Mouse (Mus musculus) hindbrain, embryonic 16.5 days (tissue): ENCODE measurements around the gene Kit. TPM values are rescaled to one million over a fixed set of nuclear protein-coding genes. Genes with fewer than 3 reads are reported as not detected.
A peak's percentile ranks its signal among the peaks of the same experiment; 100 is the strongest.

ENCODE experiments used
- ATAC-seq: fragments of 200-750 bp; cut with Nextera tagmentation; 2 replicates; pipeline ENCODE4 v1.8.0; 2017; ENCODE audit warnings: moderate TSS enrichment, moderate library complexity
- H3K27ac ChIP-seq: fragments of 300-500 bp; sonication (generic); 2 replicates; pipeline ENCODE4 v1.5.1; 2014; ENCODE audit warnings: low read depth, mild to moderate bottlenecking, control low read depth, low read length, moderate library complexity
- H3K27me3 ChIP-seq: fragments of 300-500 bp; sonication (generic); replicated peaks from 2 replicates; pipeline ENCODE4 v1.6.1; 2014; ENCODE audit warnings: low read length; ENCODE audit not compliant: control insufficient read depth, insufficient read depth
- H3K36me3 ChIP-seq: fragments of 300-500 bp; sonication (generic); 2 replicates; pipeline ENCODE4 v1.6.1; 2014; ENCODE audit warnings: mild to moderate bottlenecking, low read length, moderate library complexity, mixed read lengths; ENCODE audit not compliant: control insufficient read depth, insufficient read depth
- H3K4me1 ChIP-seq: fragments of 300-500 bp; sonication (generic); 2 replicates; pipeline ENCODE4 v1.6.1; 2014; ENCODE audit warnings: low read depth, low read length; ENCODE audit not compliant: control insufficient read depth, insufficient read depth
- H3K4me2 ChIP-seq: fragments of 300-500 bp; sonication (generic); 2 replicates; pipeline ENCODE4 v1.6.1; 2014; ENCODE audit warnings: mild to moderate bottlenecking, low read length, control low read depth, moderate library complexity
- H3K4me3 ChIP-seq: fragments of 300-500 bp; sonication (generic); 2 replicates; pipeline ENCODE4 v1.5.1; 2014; ENCODE audit warnings: mild to moderate bottlenecking, low read length, control low read depth, moderate library complexity
- H3K9ac ChIP-seq: fragments of 300-500 bp; sonication (generic); 2 replicates; pipeline ENCODE4 v1.6.1; 2014; ENCODE audit warnings: low read depth, mild to moderate bottlenecking, control low read depth, low read length, moderate library complexity
- H3K9me3 ChIP-seq: fragments of 300-500 bp; sonication (generic); 2 replicates; pipeline ENCODE4 v1.6.1; 2014; ENCODE audit warnings: mild to moderate bottlenecking, low read length, moderate library complexity; ENCODE audit not compliant: control insufficient read depth
- WGBS: fragments of 180-500 bp; shearing (Covaris S2); extraction: QIAGEN DNeasy Blood & Tissue Kit; methylation state at CpG from one replicate; pipeline ENCODE4 v1.1.7; 2014; 5-methylcytosine and 5-hydroxymethylcytosine counted together
- polyA plus RNA-seq: library from polyadenylated mRNA; unstranded; fragments of >200 nt; fragmentation: Nextera tagmentation; extraction: Ambion mirVana; gene quantifications from 2 replicates; pipeline ENCODE4 v1.2.1, GENCODE M21; 2015

Gene Kit
- polyA plus RNA-seq, 1 experiment from 2014 or later = 52.2 TPM

- 83% methylated on average over 11 of the region's 11 CpGs for WGBS
Measured at GRCm38 (mm10) chr5:75623007-75623406, 48.3 kb downstream of the Kit start.

GRCm38 (mm10) chr5:75623520-75623919, 48.8 kb downstream of the Kit start:
- no peak for ATAC-seq
- H3K27me3 ChIP-seq = no peaks in the 10 kb centered on the region
- no peaks in the 10 kb centered on the region for H3K9me3 ChIP-seq
- H3K4me2 ChIP-seq = no peak overlapping the region
- 88% methylated on average over 1 of the region's 1 CpGs for WGBS
- H3K9ac ChIP-seq = no peak overlapping the region
- no peak overlapping the region for H3K4me3 ChIP-seq
- no peak overlapping the region for H3K27ac ChIP-seq
- H3K4me1 ChIP-seq = no peaks in the 10 kb centered on the region
- H3K36me3 ChIP-seq = peaks cover 14% of the 10 kb centered on the region

More at GRCm38 (mm10) chr5:75623007-75623406, 48.3 kb downstream of the Kit start:
- Histone ChIP-seq H3K9ac (no peak overlapping the region), H3K27ac (no peak overlapping the region), H3K36me3 (peaks cover 14% of the 10 kb centered on the region), H3K4me1 (no peaks in the 10 kb centered on the region), H3K27me3 (no peaks in the 10 kb centered on the region), H3K9me3 (no peaks in the 10 kb centered on the region), H3K4me3 (no peak overlapping the region), H3K4me2 (no peak overlapping the region)
- ATAC-seq = no peak

GRCm38 (mm10) chr5:75623993-75624706, 49.4 kb downstream of the Kit start:
- H3K9ac ChIP-seq = no peak overlapping the region
- ATAC-seq = no peak
- WGBS = 92% methylated on average over 20 of the region's 20 CpGs

GRCm38 (mm10) chr5:75625059-75625458, 50.3 kb downstream of the Kit start:
- H3K4me2 ChIP-seq = no peak overlapping the region
- no peaks in the 10 kb centered on the region for H3K4me1 ChIP-seq
- H3K27me3 ChIP-seq = no peaks in the 10 kb centered on the region
- H3K4me3 ChIP-seq = no peak overlapping the region
- H3K9me3 ChIP-seq = no peaks in the 10 kb centered on the region
- H3K36me3 ChIP-seq = peaks cover 14% of the 10 kb centered on the region
- ATAC-seq = no peak
- no peak overlapping the region for H3K27ac ChIP-seq
- no peak overlapping the region for H3K9ac ChIP-seq

More at GRCm38 (mm10) chr5:75623993-75624706, 49.4 kb downstream of the Kit start:
- H3K9me3 ChIP-seq = no peaks in the 10 kb centered on the region
- H3K4me2 ChIP-seq = no peak overlapping the region
- no peaks in the 10 kb centered on the region for H3K4me1 ChIP-seq
- no peaks in the 10 kb centered on the region for H3K27me3 ChIP-seq
- peaks cover 14% of the 10 kb centered on the region for H3K36me3 ChIP-seq
- H3K4me3 ChIP-seq = no peak overlapping the region
- no peak overlapping the region for H3K27ac ChIP-seq

GRCm38 (mm10) chr5:75626284-75626683, 51.6 kb downstream of the Kit start:
- no peaks in the 10 kb centered on the region for H3K9me3 ChIP-seq
- no peaks in the 10 kb centered on the region for H3K4me1 ChIP-seq
- no peaks in the 10 kb centered on the region for H3K27me3 ChIP-seq
- no peak overlapping the region for H3K9ac ChIP-seq
- H3K4me2 ChIP-seq = no peak overlapping the region
- peaks cover 9% of the 10 kb centered on the region for H3K36me3 ChIP-seq
- ATAC-seq = no peak
- H3K4me3 ChIP-seq = no peak overlapping the region
- H3K27ac ChIP-seq = no peak overlapping the region
- WGBS = 44% methylated on average over 8 of the region's 8 CpGs

GRCm38 (mm10) chr5:75626703-75627102, 52.0 kb downstream of the Kit start:
- no peak; the same call in 1 of the 2 replicates for ATAC-seq
- Histone ChIP-seq H3K4me1 (no peaks in the 10 kb centered on the region), H3K9me3 (no peaks in the 10 kb centered on the region), H3K4me3 (no peak overlapping the region), H3K36me3 (peaks cover 5% of the 10 kb centered on the region; the same call in 1 of the 2 replicates), H3K27me3 (no peaks in the 10 kb centered on the region), H3K27ac (no peak overlapping the region), H3K9ac (no peak overlapping the region), H3K4me2 (no peak overlapping the region)
- WGBS = 38% methylated on average over 6 of the region's 6 CpGs

- H3K9ac ChIP-seq = no peak overlapping the region
- no peak overlapping the region for H3K4me3 ChIP-seq
- ATAC-seq = no peak
- no peaks in the 10 kb centered on the region for H3K27me3 ChIP-seq
- H3K4me1 ChIP-seq = no peaks in the 10 kb centered on the region
- no peaks in the 10 kb centered on the region for H3K36me3 ChIP-seq
- H3K27ac ChIP-seq = no peak overlapping the region
- WGBS = 93% methylated on average over 5 of the region's 5 CpGs
- H3K9me3 ChIP-seq = no peaks in the 10 kb centered on the region
- no peak overlapping the region for H3K4me2 ChIP-seq
Measured at GRCm38 (mm10) chr5:75632257-75632656, 57.5 kb downstream of the Kit start.

- H3K4me1 ChIP-seq = no peaks in the 10 kb centered on the region
- no peaks in the 10 kb centered on the region for H3K36me3 ChIP-seq
- 87% methylated on average over 18 of the region's 18 CpGs for WGBS
- H3K9me3 ChIP-seq = no peaks in the 10 kb centered on the region
- no peak overlapping the region for H3K9ac ChIP-seq
- H3K27me3 ChIP-seq = no peaks in the 10 kb centered on the region
- H3K4me3 ChIP-seq = no peak overlapping the region
- H3K4me2 ChIP-seq = no peak overlapping the region
- H3K27ac ChIP-seq = no peak overlapping the region
- no peak for ATAC-seq
Measured at GRCm38 (mm10) chr5:75632846-75633640, 58.3 kb downstream of the Kit start.

- H3K27me3 ChIP-seq = no peaks in the 10 kb centered on the region
- peak; percentile 73 for ATAC-seq
- no peaks in the 10 kb centered on the region for H3K36me3 ChIP-seq
- H3K9me3 ChIP-seq = no peaks in the 10 kb centered on the region
- H3K4me1 ChIP-seq = no peaks in the 10 kb centered on the region
- H3K4me2 ChIP-seq = 0 out of 2 replicates have a peak overlapping the region, but pooled peaks have one; percentile 28
- WGBS = 58% methylated on average over 12 of the region's 12 CpGs
- no peak overlapping the region for H3K27ac ChIP-seq
- no peak overlapping the region for H3K4me3 ChIP-seq
- no peak overlapping the region; the same call in 1 of the 2 replicates for H3K9ac ChIP-seq
Measured at GRCm38 (mm10) chr5:75635385-75635784, 60.7 kb downstream of the Kit start.
